Mouse (Mus musculus) bone marrow, adult 2 months (tissue): ENCODE measurements around the gene Gm10577.

Experiments
- CTCF ChIP-seq: fragments of 200-500 bp; IDR thresholded peaks from 2 replicates; pipeline ENCODE4 v1.5.1; 2011; ENCODE audit warnings: low read length, control low read depth; ENCODE audit not compliant: control insufficient read depth, insufficient read depth
- POLR2A ChIP-seq: fragments of 200-500 bp; IDR thresholded peaks from 2 replicates; pipeline ENCODE4 v1.6.1; 2011; ENCODE audit warnings: low read depth, mild to moderate bottlenecking, control low read depth, low read length, borderline replicate concordance; ENCODE audit not compliant: control insufficient read depth

- TF ChIP-seq POLR2A, result no peak
- no peak for TF ChIP-seq CTCF
Measured at GRCm38 (mm10) chr4:101002961-101003360, 17.5 kb downstream of the Gm10577 start.
